ENCODE assay signal across 8 mouse cellular contexts in genomic region chr1:155217865-155218541, GRCm38 (mm10). TPM values are rescaled to one million over a fixed set of nuclear protein-coding genes. Genes with fewer than 3 reads are reported as not detected.
DNase-seq lines count a peak whose midpoint lies in the region; ATAC-seq and TF ChIP-seq lines count a peak whose summit lies in the region.
"Had no signal": no experiment of that assay in that cellular context is flagged by ENCODE, and none has a peak within 500 bp of the region (broad histone marks: within the 10 kb centered on the region; RNA-seq: fewer than 3 reads in every experiment).

No protein-coding gene starts in this region.

- H3K4me1 ChIP-seq in forebrain, embryonic 16.5 days (replicated peaks; ENCODE audit: control insufficient read depth, insufficient read depth, low read length): peaks cover 31% of the 10 kb centered on the region
- peaks cover 8% of the 10 kb centered on the region; the same call in 1 of the 2 replicates for H3K4me1 ChIP-seq in lung, postnatal 0 days (ENCODE audit: insufficient read depth, low read depth, low read length)

- no peak overlapping the region for H3K9ac ChIP-seq in forebrain, embryonic 16.5 days (replicated peaks; ENCODE audit: low read depth, low read length)
- no peak overlapping the region for H3K9ac ChIP-seq in lung, postnatal 0 days (replicated peaks; ENCODE audit: low read depth)
- H3K9ac ChIP-seq: lung, embryonic 15.5 days had no signal

- peak in 1 of 2 experiments; percentile 75 for DNase-seq in layer of hippocampus, adult 2 months (ENCODE audit: low spot score in 2 of 2)
- no peak for DNase-seq in layer of hippocampus, adult 8-10 months (ENCODE audit: low spot score in 2 of 2)
- DNase-seq in ES-CJ7 (ENCODE audit: low read depth, low spot score): peak; percentile 54
- DNase-seq in c-Kit-positive CD71-positive TER-119-negative erythroid progenitor cells, embryonic 14.5 days (ENCODE audit: low read depth): peak; percentile 31
- DNase-seq in lung, postnatal 0 days (ENCODE audit: low spot score): peak; percentile 77
- DNase-seq in spleen, adult 18-20 months: peak; percentile 32 to 59

- ATAC-seq in forebrain, embryonic 16.5 days: peak; percentile 15; the same call in 1 of the 2 replicates
- no peak for ATAC-seq in lung, postnatal 0 days

- WGBS in forebrain, embryonic 16.5 days: 40% methylated on average over 9 of the region's 9 CpGs
- 43% methylated on average over 9 of the region's 9 CpGs for WGBS in lung, postnatal 0 days

- no peak for TF ChIP-seq EP300 in lung, postnatal 0 days (IDR thresholded peaks at IDR 0.05)

- no peak overlapping the region for H3K27ac ChIP-seq in layer of hippocampus, adult 2 months
- no peak overlapping the region for H3K27ac ChIP-seq in forebrain, embryonic 16.5 days (ENCODE audit: low read length)
- H3K27ac ChIP-seq in lung, postnatal 0 days (ENCODE audit: low read length): no peak overlapping the region
- H3K27ac ChIP-seq: lung, embryonic 15.5 days had no signal

- TF ChIP-seq CTCF in layer of hippocampus, adult 2 months (conservative IDR thresholded peaks at IDR 0.05): peak; percentile 85
- TF ChIP-seq CTCF in lung, postnatal 0 days (IDR thresholded peaks at IDR 0.05): peak; percentile 91

- no peaks in the 10 kb centered on the region for H3K36me3 ChIP-seq in forebrain, embryonic 16.5 days (ENCODE audit: control insufficient read depth, insufficient read depth)
- no peaks in the 10 kb centered on the region for H3K36me3 ChIP-seq in lung, postnatal 0 days (ENCODE audit: insufficient read depth, low read length)
- H3K36me3 ChIP-seq: lung, embryonic 15.5 days had no signal

- H3K4me3 ChIP-seq in layer of hippocampus, adult 2 months: no peak overlapping the region
- no peak overlapping the region for H3K4me3 ChIP-seq in forebrain, embryonic 16.5 days (replicated peaks; ENCODE audit: low read length)
- no peak overlapping the region for H3K4me3 ChIP-seq in lung, postnatal 0 days (ENCODE audit: low read depth, low read length)
- H3K4me3 ChIP-seq: lung, embryonic 15.5 days had no signal

- H3K4me2 ChIP-seq in forebrain, embryonic 16.5 days (ENCODE audit: low read length): no peak overlapping the region
- no peak overlapping the region for H3K4me2 ChIP-seq in lung, postnatal 0 days (replicated peaks; ENCODE audit: low read depth, low read length)
- H3K4me2 ChIP-seq: lung, embryonic 15.5 days had no signal

- no peaks in the 10 kb centered on the region for H3K27me3 ChIP-seq in forebrain, embryonic 16.5 days (replicated peaks; ENCODE audit: control insufficient read depth, insufficient read depth, low read length)
- H3K27me3 ChIP-seq in lung, postnatal 0 days (replicated peaks; ENCODE audit: insufficient read depth, low read length): no peaks in the 10 kb centered on the region
- H3K27me3 ChIP-seq: lung, embryonic 15.5 days had no signal

- no peaks in the 10 kb centered on the region for H3K9me3 ChIP-seq in forebrain, embryonic 16.5 days (ENCODE audit: control insufficient read depth, low read length)
- no peaks in the 10 kb centered on the region for H3K9me3 ChIP-seq in lung, postnatal 0 days (ENCODE audit: low read length)
- H3K9me3 ChIP-seq: lung, embryonic 15.5 days had no signal

RNA-seq across cellular contexts. Expression of gene BC034090, which starts 26.2 kb away (rescaled TPM):
- total RNA-seq in layer of hippocampus, adult 2 months (2021): 1 to 10 TPM; 7.9 to 8.2 TPM
- total RNA-seq in layer of hippocampus, adult 8-10 months (2022): 10 to 100 TPM in 1 of 4 experiments, 1 to 10 TPM in 3; 6.8 to 10.1 (median 8.1) TPM
- polyA plus RNA-seq in forebrain, embryonic 16.5 days (2015; fragmentation: Nextera tagmentation; extraction: Ambion mirVana): 2.8 and 3.3 TPM in 2 replicates
- 2.4 and 2.7 TPM in 2 replicates for polyA plus RNA-seq in lung, postnatal 0 days (2015; fragmentation: Nextera tagmentation; extraction: Ambion mirVana)

RNA-seq across cellular contexts. Expression of gene Stx6, which starts 59.5 kb away (rescaled TPM):
- total RNA-seq in layer of hippocampus, adult 2 months (2021): 100 to 1,000 TPM; 124 to 129 TPM
- 100 to 1,000 TPM; 102 to 126 (median 112) TPM for total RNA-seq in layer of hippocampus, adult 8-10 months (2022)
- polyA plus RNA-seq in forebrain, embryonic 16.5 days (2015; fragmentation: Nextera tagmentation; extraction: Ambion mirVana): 121 and 125 TPM in 2 replicates
- 74.3 and 77.4 TPM in 2 replicates for polyA plus RNA-seq in lung, postnatal 0 days (2015; fragmentation: Nextera tagmentation; extraction: Ambion mirVana)

Comparison
In these comparisons a context has a peak if more than half of its experiments do, and no peak if none do; other contexts are left out.
1. DNase-seq: peak in ES-CJ7 (single experiment), c-Kit-positive CD71-positive TER-119-negative erythroid progenitor cells, embryonic 14.5 days (single experiment), lung, postnatal 0 days (single experiment) and spleen, adult 18-20 months (2 of 2); none in layer of hippocampus, adult 8-10 months (0 of 2).